Mouse (Mus musculus): ENCODE measurements around the gene Tat. TPM values are rescaled to one million over a fixed set of nuclear protein-coding genes. Genes with fewer than 3 reads are reported as not detected.

Tat gene
- polyA plus RNA-seq, 1 experiment = not detected

GRCm38 (mm10) chr8:109947447-109948284 is 42.6 kb upstream of the Tat start:
- no peaks in the 10 kb centered on the region for H3K79me2 ChIP-seq (ENCODE audit: control insufficient read depth, insufficient read depth)
- TF ChIP-seq MYOG (IDR thresholded peaks at IDR 0.05; ENCODE audit: control insufficient read depth, extremely low read depth, insufficient read length) = no peak
- H3K36me3 ChIP-seq (ENCODE audit: control insufficient read depth, insufficient read depth) = peaks cover 7% of the 10 kb centered on the region
- H3K27me3 ChIP-seq (ENCODE audit: control insufficient read depth, insufficient read depth, insufficient read length) = no peaks in the 10 kb centered on the region
- H3K79me3 ChIP-seq (ENCODE audit: low read depth) = no peaks in the 10 kb centered on the region
- no peak overlapping the region for H3K4me3 ChIP-seq (ENCODE audit: insufficient read depth, poor library complexity, severe bottlenecking)
- no peak overlapping the region for H3ac ChIP-seq (ENCODE audit: control insufficient read depth, insufficient read length, low read depth)

- TF ChIP-seq FOSL1 (IDR thresholded peaks at IDR 0.05; ENCODE audit: insufficient read depth, low read length, poor library complexity, severe bottlenecking) (no peak), USF1 (IDR thresholded peaks at IDR 0.05; ENCODE audit: low read depth) (no peak), CEBPB (IDR thresholded peaks at IDR 0.05; ENCODE audit: low read depth) (no peak), CTCF (IDR thresholded peaks at IDR 0.05; ENCODE audit: control insufficient read depth, insufficient read depth, insufficient read length) (no peak), MYOG (IDR thresholded peaks at IDR 0.05; ENCODE audit: control insufficient read depth, extremely low read depth, insufficient read length) (no peak), MYOD1 (IDR thresholded peaks at IDR 0.05; ENCODE audit: control insufficient read depth, insufficient read length, low read depth) (no peak), MAX (IDR thresholded peaks at IDR 0.05) (no peak)
- no peaks in the 10 kb centered on the region for H3K27me3 ChIP-seq (ENCODE audit: control insufficient read depth, insufficient read depth, insufficient read length)
Observed at GRCm38 (mm10) chr8:109948285-109948564, 42.0 kb upstream of the Tat start.

GRCm38 (mm10) chr8:109952171-109952570 is 38.1 kb upstream of the Tat start:
- Histone ChIP-seq H3K27me3 (ENCODE audit: control insufficient read depth, insufficient read depth, insufficient read length) (no peaks in the 10 kb centered on the region), H3K36me3 (ENCODE audit: control insufficient read depth, insufficient read depth) (no peaks in the 10 kb centered on the region), H3K79me2 (ENCODE audit: control insufficient read depth, insufficient read depth) (no peaks in the 10 kb centered on the region), H3K4me3 (ENCODE audit: insufficient read depth, poor library complexity, severe bottlenecking) (no peak overlapping the region), H3K79me3 (ENCODE audit: low read depth) (no peaks in the 10 kb centered on the region), H3ac (ENCODE audit: control insufficient read depth, insufficient read length, low read depth) (no peak overlapping the region)
- TF ChIP-seq MYOD1 (IDR thresholded peaks at IDR 0.05; ENCODE audit: control insufficient read depth, insufficient read length, low read depth) = no peak
- TF ChIP-seq CTCF (IDR thresholded peaks at IDR 0.05; ENCODE audit: control insufficient read depth, insufficient read depth, insufficient read length) = no peak
- no peak for TF ChIP-seq MAX (IDR thresholded peaks at IDR 0.05)
- TF ChIP-seq MYOG (IDR thresholded peaks at IDR 0.05; ENCODE audit: control insufficient read depth, extremely low read depth, insufficient read length) = no peak
- no peak for TF ChIP-seq FOSL1 (IDR thresholded peaks at IDR 0.05; ENCODE audit: insufficient read depth, low read length, poor library complexity, severe bottlenecking)

More at GRCm38 (mm10) chr8:109948285-109948564, 42.0 kb upstream of the Tat start:
- H3K79me2 ChIP-seq (ENCODE audit: control insufficient read depth, insufficient read depth) = no peaks in the 10 kb centered on the region
- peaks cover 5% of the 10 kb centered on the region for H3K36me3 ChIP-seq (ENCODE audit: control insufficient read depth, insufficient read depth)
- H3K4me3 ChIP-seq (ENCODE audit: insufficient read depth, poor library complexity, severe bottlenecking) = no peak overlapping the region
- no peak overlapping the region for H3ac ChIP-seq (ENCODE audit: control insufficient read depth, insufficient read length, low read depth)
- no peaks in the 10 kb centered on the region for H3K79me3 ChIP-seq (ENCODE audit: low read depth)

- H3K79me2 ChIP-seq (ENCODE audit: control insufficient read depth, insufficient read depth) = no peaks in the 10 kb centered on the region
- no peaks in the 10 kb centered on the region for H3K79me3 ChIP-seq (ENCODE audit: low read depth)
- TF ChIP-seq MAX (IDR thresholded peaks at IDR 0.05) (no peak), USF1 (IDR thresholded peaks at IDR 0.05; ENCODE audit: low read depth) (no peak), CEBPB (IDR thresholded peaks at IDR 0.05; ENCODE audit: low read depth) (no peak), MYOD1 (IDR thresholded peaks at IDR 0.05; ENCODE audit: control insufficient read depth, insufficient read length, low read depth) (no peak), MYOG (IDR thresholded peaks at IDR 0.05; ENCODE audit: control insufficient read depth, extremely low read depth, insufficient read length) (no peak), CTCF (IDR thresholded peaks at IDR 0.05; ENCODE audit: control insufficient read depth, insufficient read depth, insufficient read length) (no peak), FOSL1 (IDR thresholded peaks at IDR 0.05; ENCODE audit: insufficient read depth, low read length, poor library complexity, severe bottlenecking) (no peak)
- no peaks in the 10 kb centered on the region for H3K36me3 ChIP-seq (ENCODE audit: control insufficient read depth, insufficient read depth)
- no peaks in the 10 kb centered on the region for H3K27me3 ChIP-seq (ENCODE audit: control insufficient read depth, insufficient read depth, insufficient read length)
- no peak overlapping the region for H3K4me3 ChIP-seq (ENCODE audit: insufficient read depth, poor library complexity, severe bottlenecking)
- H3ac ChIP-seq (ENCODE audit: control insufficient read depth, insufficient read length, low read depth) = no peak overlapping the region
Observed at GRCm38 (mm10) chr8:109954486-109954948, 35.7 kb upstream of the Tat start.

GRCm38 (mm10) chr8:109957167-109958028 is 32.8 kb upstream of the Tat start:
- H3K79me2 ChIP-seq (ENCODE audit: control insufficient read depth, insufficient read depth) = no peaks in the 10 kb centered on the region
- H3K79me3 ChIP-seq (ENCODE audit: low read depth) = no peaks in the 10 kb centered on the region
- TF ChIP-seq FOSL1 (IDR thresholded peaks at IDR 0.05; ENCODE audit: insufficient read depth, low read length, poor library complexity, severe bottlenecking) (peak; percentile 6), CEBPB (IDR thresholded peaks at IDR 0.05; ENCODE audit: low read depth) (no peak), MAX (IDR thresholded peaks at IDR 0.05) (peak; percentile 34), MYOD1 (IDR thresholded peaks at IDR 0.05; ENCODE audit: control insufficient read depth, insufficient read length, low read depth) (peak; percentile 92), MYOG (IDR thresholded peaks at IDR 0.05; ENCODE audit: control insufficient read depth, extremely low read depth, insufficient read length) (no peak), CTCF (IDR thresholded peaks at IDR 0.05; ENCODE audit: control insufficient read depth, insufficient read depth, insufficient read length) (no peak), USF1 (IDR thresholded peaks at IDR 0.05; ENCODE audit: low read depth) (peak; percentile 68)
- H3K36me3 ChIP-seq (ENCODE audit: control insufficient read depth, insufficient read depth) = no peaks in the 10 kb centered on the region
- H3K4me3 ChIP-seq (ENCODE audit: insufficient read depth, poor library complexity, severe bottlenecking) = no peak overlapping the region
- no peak overlapping the region for H3ac ChIP-seq (ENCODE audit: control insufficient read depth, insufficient read length, low read depth)
- no peaks in the 10 kb centered on the region for H3K27me3 ChIP-seq (ENCODE audit: control insufficient read depth, insufficient read depth, insufficient read length)
